Mouse (Mus musculus): ENCODE results near the gene Zfp931.
"Not testable (repeated sequence)": the region's sequence is repeated elsewhere in the genome, so short reads cannot be mapped to it uniquely, and the experiment has no call there.

Gene Zfp931

GRCm38 (mm10) chr2:178078166-178078717 is at the start of gene Zfp931:
Gene Zfp931, minus strand, starts transcription at chr2:178078476.
- DNase-seq: not testable (repeated sequence)

- DNase-seq: no peak
These were observed 48.0 kb upstream of the Zfp931 start for GRCm38 (mm10) chr2:178126041-178126820.

GRCm38 (mm10) chr2:178125427-178125826 is 47.2 kb upstream of the Zfp931 start:
- DNase-seq: no peak

- DNase-seq: no peak
These were observed 45.2 kb upstream of the Zfp931 start for GRCm38 (mm10) chr2:178123466-178123865.

- DNase-seq: no peak
These were observed 43.8 kb upstream of the Zfp931 start for GRCm38 (mm10) chr2:178121946-178122665.

GRCm38 (mm10) chr2:178121375-178121688 is 43.1 kb upstream of the Zfp931 start:
- DNase-seq: no peak

GRCm38 (mm10) chr2:178120651-178121374 is 42.5 kb upstream of the Zfp931 start:
- DNase-seq: no peak

- DNase-seq: no peak
These were observed 42.0 kb upstream of the Zfp931 start for GRCm38 (mm10) chr2:178120356-178120645.

GRCm38 (mm10) chr2:178119561-178120355 is 41.5 kb upstream of the Zfp931 start:
- no peak for DNase-seq

- peak; percentile 43 for DNase-seq
These were observed 40.7 kb upstream of the Zfp931 start, which contains the start of gene Phactr3 for GRCm38 (mm10) chr2:178118801-178119560. Gene Phactr3, plus strand, starts transcription at chr2:178118975.

- DNase-seq: peak; percentile 76
These were observed 39.7 kb upstream of the Zfp931 start for GRCm38 (mm10) chr2:178117946-178118345.

- DNase-seq: peak; percentile 69
These were observed 23.7 kb upstream of the Zfp931 start for GRCm38 (mm10) chr2:178101957-178102356.

GRCm38 (mm10) chr2:178098021-178098420 is 19.7 kb upstream of the Zfp931 start:
- DNase-seq: peak; percentile 61

- DNase-seq: no peak
These were observed 11.3 kb upstream of the Zfp931 start for GRCm38 (mm10) chr2:178089586-178089985.

- peak; percentile 74 for DNase-seq
These were observed 20.1 kb downstream of the Zfp931 start for GRCm38 (mm10) chr2:178058195-178058594.

GRCm38 (mm10) chr2:178027601-178028000 is 50.7 kb downstream of the Zfp931 start:
- DNase-seq: not testable (repeated sequence)

GRCm38 (mm10) chr2:178023861-178024260 is 54.4 kb downstream of the Zfp931 start:
- peak; percentile 0 for DNase-seq

GRCm38 (mm10) chr2:178023011-178023611 is 55.2 kb downstream of the Zfp931 start, which contains the start of gene Zfp971:
Gene Zfp971, plus strand, starts transcription at chr2:178023284.
- peak; percentile 71 for DNase-seq

GRCm38 (mm10) chr2:178020773-178021172 is 57.5 kb downstream of the Zfp931 start:
- DNase-seq: not testable (repeated sequence)

GRCm38 (mm10) chr2:178019486-178019885 is 58.8 kb downstream of the Zfp931 start:
- DNase-seq: not testable (repeated sequence)

Data from retina, postnatal 1 day (tissue).